Mouse (Mus musculus) MEL (cell line): ENCODE results near the gene Sptbn1. TPM values are rescaled to one million over a fixed set of nuclear protein-coding genes. Genes with fewer than 3 reads are reported as not detected.

Source experiments
- DNase-seq: peaks from one replicate; pipeline ENCODE4 v3.0.0; 2011; ENCODE audit warnings: low read depth, low spot score
- H3K27ac ChIP-seq: 2 replicates; pipeline ENCODE4 v1.5.1; 2012; ENCODE audit warnings: low read depth, mild to moderate bottlenecking, control low read depth, low read length, moderate library complexity; ENCODE audit not compliant: control insufficient read depth
- H3K27me3 ChIP-seq, 2 experiments: fragments of 150-350 bp in 1 of 2; sonication (generic) in 1 of 2; 2 replicates each; pipeline ENCODE4 v1.6.1; 2012; ENCODE audit warnings: low read length in 2 of 2, mild to moderate bottlenecking in 2 of 2, improper control_type of control experiment in 1 of 2, moderate library complexity in 1 of 2; ENCODE audit not compliant: insufficient read depth in 2 of 2, control insufficient read depth in 1 of 2
- H3K36me3 ChIP-seq, 2 experiments: 2 replicates each; pipeline ENCODE4 v1.6.1; 2012 to 2014; ENCODE audit warnings: low read length in 2 of 2, improper control_type of control experiment in 1 of 2, inconsistent platforms in 1 of 2, mild to moderate bottlenecking in 1 of 2; ENCODE audit not compliant: insufficient read depth in 2 of 2, control insufficient read depth in 1 of 2
- H3K4me1 ChIP-seq, 2 experiments: fragments of 150-350 bp in 1 of 2; sonication (generic) in 1 of 2; 2 replicates each; pipeline ENCODE4 v1.6.1; 2012; ENCODE audit warnings: low read length in 2 of 2, improper control_type of control experiment in 1 of 2, mild to moderate bottlenecking in 1 of 2; ENCODE audit not compliant: insufficient read depth in 2 of 2, control insufficient read depth in 1 of 2
- H3K4me3 ChIP-seq, 2 experiments: fragments of 150-350 bp in 1 of 2; sonication (generic) in 1 of 2; 2 replicates each; pipeline ENCODE4 v1.5.1; 2012; ENCODE audit warnings: low read depth in 2 of 2, low read length in 2 of 2, mild to moderate bottlenecking in 2 of 2, moderate library complexity in 2 of 2, control low read depth in 1 of 2, improper control_type of control experiment in 1 of 2; ENCODE audit not compliant: control insufficient read depth in 1 of 2, insufficient read depth in 1 of 2
- H3K79me2 ChIP-seq: 2 replicates; pipeline ENCODE4 v1.6.1; 2012; ENCODE audit warnings: mild to moderate bottlenecking, low read length, moderate library complexity; ENCODE audit not compliant: control insufficient read depth, poor library complexity, insufficient read depth
- H3K9ac ChIP-seq: 2 replicates; pipeline ENCODE4 v1.6.1; 2012; ENCODE audit warnings: low read depth, mild to moderate bottlenecking, control low read depth, low read length, moderate library complexity; ENCODE audit not compliant: control insufficient read depth, poor library complexity, severe bottlenecking
- H3K9me3 ChIP-seq: fragments of 150-350 bp; sonication (generic); replicated peaks from 2 replicates; pipeline ENCODE4 v1.6.1; 2012; ENCODE audit warnings: mild to moderate bottlenecking, low read length, improper control_type of control experiment, moderate library complexity; ENCODE audit not compliant: insufficient read depth
- CHD1 ChIP-seq: IDR thresholded peaks from 2 replicates; pipeline ENCODE4 v1.6.1; 2012; ENCODE audit warnings: low read depth, mild to moderate bottlenecking, inconsistent platforms, low read length, improper control_type of control experiment
- CTCF ChIP-seq, 3 experiments: IDR thresholded peaks in 2 of 3; conservative IDR thresholded peaks in 1 of 3; 2 replicates each; pipeline ENCODE4 v1.5.1; 2011 to 2012; ENCODE audit warnings: low read length in 3 of 3, low read depth in 2 of 3, mild to moderate bottlenecking in 2 of 3, improper control_type of control experiment in 1 of 3, inconsistent platforms in 1 of 3, mixed read lengths in 1 of 3, moderate library complexity in 1 of 3; ENCODE audit not compliant: control insufficient read depth in 1 of 3, insufficient read depth in 1 of 3, poor library complexity in 1 of 3, severe bottlenecking in 1 of 3
- ELF1 ChIP-seq: IDR thresholded peaks from 2 replicates; pipeline ENCODE4 v1.6.1; 2014; ENCODE audit warnings: low read depth, mild to moderate bottlenecking, inconsistent platforms, low read length, improper control_type of control experiment, moderate library complexity
- EP300 ChIP-seq, 2 experiments: IDR thresholded peaks; 2 replicates each; pipeline ENCODE4 v1.6.1; 2011; ENCODE audit warnings: improper control_type of control experiment in 2 of 2, low read length in 2 of 2, low read depth in 1 of 2, mild to moderate bottlenecking in 1 of 2
- GABPA ChIP-seq: IDR thresholded peaks from 2 replicates; pipeline ENCODE4 v1.6.1; 2012; ENCODE audit warnings: low read depth, mild to moderate bottlenecking, inconsistent platforms, low read length, improper control_type of control experiment, moderate library complexity
- JUND ChIP-seq: IDR thresholded peaks from 2 replicates; pipeline ENCODE4 v1.6.1; 2011; ENCODE audit warnings: low read depth, mild to moderate bottlenecking, improper control_type of control experiment, low read length
- MAFK ChIP-seq: IDR thresholded peaks from 2 replicates; pipeline ENCODE4 v1.6.1; 2011; ENCODE audit warnings: low read depth, mild to moderate bottlenecking, low read length, improper control_type of control experiment, borderline replicate concordance
- MEF2A ChIP-seq: IDR thresholded peaks from 2 replicates; pipeline ENCODE4 v1.6.1; 2014; ENCODE audit warnings: low read depth, mild to moderate bottlenecking, inconsistent platforms, low read length, improper control_type of control experiment; ENCODE audit not compliant: poor library complexity, insufficient replicate concordance, severe bottlenecking; ENCODE audit errors: extremely low read depth
- MXI1 ChIP-seq: IDR thresholded peaks from 2 replicates; pipeline ENCODE4 v1.6.1; 2011; ENCODE audit warnings: mild to moderate bottlenecking, low read depth, low read length, improper control_type of control experiment
- MYC ChIP-seq: IDR thresholded peaks from 2 replicates; pipeline ENCODE4 v1.6.1; 2011; ENCODE audit warnings: low read depth, mild to moderate bottlenecking, low read length, improper control_type of control experiment, moderate library complexity
- NELFE ChIP-seq: IDR thresholded peaks from 2 replicates; pipeline ENCODE4 v1.6.1; 2011; ENCODE audit warnings: low read depth, low read length, improper control_type of control experiment
- POLR2A ChIP-seq, 2 experiments: IDR thresholded peaks; 2 replicates each; pipeline ENCODE4 v1.6.1; 2011 to 2012; ENCODE audit warnings: low read length in 2 of 2, mild to moderate bottlenecking in 2 of 2, control low read depth in 1 of 2, improper control_type of control experiment in 1 of 2, low read depth in 1 of 2, moderate library complexity in 1 of 2; ENCODE audit not compliant: control insufficient read depth in 1 of 2, insufficient read depth in 1 of 2, poor library complexity in 1 of 2
- POLR2AphosphoS5 ChIP-seq: IDR thresholded peaks from 2 replicates; pipeline ENCODE4 v1.6.1; 2012; ENCODE audit warnings: low read depth, borderline replicate concordance, mild to moderate bottlenecking, inconsistent platforms, low read length, moderate library complexity, mixed read lengths
- RAD21 ChIP-seq: IDR thresholded peaks from 2 replicates; pipeline ENCODE4 v1.6.1; 2011; ENCODE audit warnings: mild to moderate bottlenecking, low read depth, low read length, improper control_type of control experiment
- SMC3 ChIP-seq: IDR thresholded peaks from 2 replicates; pipeline ENCODE4 v1.6.1; 2011; ENCODE audit warnings: low read depth, low read length, improper control_type of control experiment
- TAL1 ChIP-seq: IDR thresholded peaks from 2 replicates; pipeline ENCODE4 v1.6.1; 2012; ENCODE audit warnings: mild to moderate bottlenecking, inconsistent platforms, low read length, moderate library complexity, mixed read lengths
- TBP ChIP-seq: IDR thresholded peaks from 2 replicates; pipeline ENCODE4 v1.8.0; 2011; ENCODE audit warnings: low read depth, low read length, improper control_type of control experiment
- USF1 ChIP-seq: IDR thresholded peaks from 2 replicates; pipeline ENCODE4 v1.6.1; 2014; ENCODE audit warnings: low read depth, mild to moderate bottlenecking, inconsistent platforms, low read length, improper control_type of control experiment, moderate library complexity
- ZMIZ1 ChIP-seq: IDR thresholded peaks from 2 replicates; pipeline ENCODE4 v1.6.1; 2012; ENCODE audit warnings: low read depth, mild to moderate bottlenecking, inconsistent platforms, low read length, improper control_type of control experiment, moderate library complexity
- ZNF384 ChIP-seq: IDR thresholded peaks from 2 replicates; pipeline ENCODE4 v1.6.1; 2012; ENCODE audit warnings: low read depth, mild to moderate bottlenecking, inconsistent platforms, low read length, improper control_type of control experiment
- polyA plus RNA-seq, 2 experiments: library from polyadenylated mRNA; stranded (reverse) in 1 of 2; unstranded in 1 of 2; fragments of >175 nt in 1 of 2; fragments of >200 nt in 1 of 2; gene quantifications; 2 replicates each; pipeline versions ENCODE4 v1.2.1 to v1.2.4; 2012; ENCODE audit warnings: low replicate concordance in 2 of 2, low read depth in 1 of 2; ENCODE audit not compliant: insufficient read length in 2 of 2, insufficient read depth in 1 of 2, missing spikeins in 1 of 2
- total RNA-seq: library from RNA; depleted of rRNA; stranded (reverse); fragments of 300-350 nt; gene quantifications from 2 replicates; pipeline ENCODE4 v1.2.3, GENCODE M21; 2012

Sptbn1 gene
- total and polyA plus RNA-seq, 3 experiments: 14.6 to 20.2 TPM; not detected in 1

DNA sequence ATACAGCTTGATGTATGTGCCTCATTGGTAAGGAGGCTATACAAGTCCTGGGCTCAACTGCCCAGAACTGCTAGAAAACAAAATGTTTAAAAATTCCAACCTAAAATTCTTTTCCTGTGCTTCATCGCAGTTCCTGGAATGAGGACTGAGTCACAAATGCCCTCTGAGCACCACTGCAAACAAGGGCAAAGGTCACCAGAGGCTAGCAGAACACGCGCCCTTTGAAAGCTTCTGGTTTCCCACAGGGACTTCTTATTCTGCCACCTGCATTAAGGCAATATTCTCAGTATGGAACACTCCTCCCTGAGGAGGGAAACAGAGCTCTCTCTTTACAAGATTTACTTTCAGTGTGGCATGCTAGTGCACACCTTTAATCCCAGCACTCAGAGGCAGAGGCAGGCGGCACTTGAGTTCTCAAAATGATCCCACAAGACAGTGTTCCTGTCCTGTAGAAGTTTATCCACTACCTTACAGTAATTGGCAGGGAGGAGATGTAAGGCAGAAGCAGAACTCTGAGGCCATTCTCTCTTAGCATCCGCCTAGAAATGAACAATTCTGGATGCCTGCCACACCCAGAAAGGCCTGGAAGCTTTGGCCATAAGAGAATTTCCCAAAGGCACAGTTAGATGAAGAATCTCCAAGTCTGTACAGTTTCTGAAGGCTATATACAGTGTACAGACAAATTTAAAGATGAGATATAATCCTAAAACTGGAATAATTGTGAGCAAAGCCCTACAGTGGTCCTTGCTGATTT is 56.1 kb downstream of the Sptbn1 start:
- Histone ChIP-seq H3K36me3 (no peaks in the 10 kb centered on the region), H3K9ac (no peak overlapping the region), H3K79me2 (no peaks in the 10 kb centered on the region), H3K4me3 (no peak overlapping the region), H3K9me3 (no peaks in the 10 kb centered on the region), H3K27me3 (no peaks in the 10 kb centered on the region; a peak in 1 of 4 replicates), H3K27ac (no peak overlapping the region), H3K4me1 (no peaks in the 10 kb centered on the region)
- TF ChIP-seq NELFE: no peak
- no peak for DNase-seq

- no peak overlapping the region for H3K27ac ChIP-seq
- DNase-seq: no peak
- no peaks in the 10 kb centered on the region; a peak in 1 of 4 replicates for H3K27me3 ChIP-seq
- H3K9me3 ChIP-seq: no peaks in the 10 kb centered on the region
- H3K36me3 ChIP-seq: no peaks in the 10 kb centered on the region
- no peaks in the 10 kb centered on the region for H3K79me2 ChIP-seq
- no peak for TF ChIP-seq ZNF384
- TF ChIP-seq JUND: no peak
- TF ChIP-seq GABPA: no peak
- TF ChIP-seq MXI1: no peak
- no peak for TF ChIP-seq MAFK
- TF ChIP-seq TBP: no peak
- no peak for TF ChIP-seq ELF1
- TF ChIP-seq POLR2AphosphoS5: no peak
- TF ChIP-seq TAL1: no peak
- TF ChIP-seq NELFE: no peak
- no peak for TF ChIP-seq MYC
- TF ChIP-seq MEF2A: no peak
- no peak for TF ChIP-seq USF1
- no peak for TF ChIP-seq ZMIZ1
- no peak for TF ChIP-seq SMC3
- TF ChIP-seq RAD21: no peak
- no peak for TF ChIP-seq CHD1
- TF ChIP-seq CTCF (IDR thresholded peaks at IDR 0.05 in 2 of 3, conservative IDR thresholded peaks at IDR 0.05 in 1 of 3; ENCODE audit: control insufficient read depth in 1 of 3, insufficient read depth in 1 of 3, low read depth in 2 of 3, low read length in 3 of 3, poor library complexity in 1 of 3, severe bottlenecking in 1 of 3): no peak
- TF ChIP-seq POLR2A (IDR thresholded peaks at IDR 0.05; ENCODE audit: control insufficient read depth in 1 of 2, insufficient read depth in 1 of 2, low read depth in 1 of 2, low read length in 2 of 2, poor library complexity in 1 of 2): no peak
- TF ChIP-seq EP300 (IDR thresholded peaks at IDR 0.05; ENCODE audit: low read depth in 1 of 2, low read length in 2 of 2): no peak
- TF ChIP-seq, all 39 proteins: peak for 0
- H3K4me1 ChIP-seq: no peaks in the 10 kb centered on the region
- no peak overlapping the region for H3K9ac ChIP-seq
- H3K4me3 ChIP-seq: no peak overlapping the region
Observed at GRCm38 (mm10) chr11:30211141-30211540, 56.8 kb downstream of the Sptbn1 start.
